9 mouse cellular contexts compared by ENCODE assay signal in genomic region chr14:31656857-31657645, GRCm38 (mm10). TPM values are rescaled to one million over a fixed set of nuclear protein-coding genes. Genes with fewer than 3 reads are reported as not detected.
A peak's percentile ranks its signal among the peaks of the same experiment; 100 is the strongest.
DNase-seq lines count a peak whose midpoint lies in the region; ATAC-seq and TF ChIP-seq lines count a peak whose summit lies in the region.
"Had no signal": no experiment of that assay in that cellular context is flagged by ENCODE, and none has a peak within 500 bp of the region (broad histone marks: within the 10 kb centered on the region; RNA-seq: fewer than 3 reads in every experiment).

No protein-coding gene starts in this region.

- TF ChIP-seq CTCF in liver, adult 2 months (IDR thresholded peaks at IDR 0.05; ENCODE audit: low read depth, low read length), result peak; percentile 72

- no peaks in the 10 kb centered on the region for H3K36me3 ChIP-seq in forebrain, embryonic 11.5 days (ENCODE audit: control insufficient read depth, insufficient read depth, low read length)
- no peaks in the 10 kb centered on the region for H3K36me3 ChIP-seq in liver, adult 2 months (ENCODE audit: control insufficient read depth, insufficient read depth, low read length)
- H3K36me3 ChIP-seq in neural tube, embryonic 13.5 days, result no peaks in the 10 kb centered on the region
- H3K36me3 ChIP-seq: hindbrain, embryonic 15.5 days had no signal

- no peak overlapping the region for H3K27ac ChIP-seq in forebrain, embryonic 11.5 days (ENCODE audit: low read depth, low read length)
- H3K27ac ChIP-seq in liver, adult 2 months (replicated peaks; ENCODE audit: insufficient read depth, low read depth, low read length), result no peak overlapping the region
- no peak overlapping the region for H3K27ac ChIP-seq in neural tube, embryonic 13.5 days (replicated peaks)
- H3K27ac ChIP-seq: hindbrain, embryonic 15.5 days had no signal

- 46% methylated on average over 5 of the region's 5 CpGs for WGBS in forebrain, embryonic 11.5 days
- 26% methylated on average over 5 of the region's 5 CpGs for WGBS in liver, adult 2 months
- 48% methylated on average over 5 of the region's 5 CpGs for WGBS in neural tube, embryonic 13.5 days

- no peak overlapping the region for H3K4me2 ChIP-seq in forebrain, embryonic 11.5 days (ENCODE audit: low read depth, low read length, severe bottlenecking)
- no peak overlapping the region for H3K4me2 ChIP-seq in neural tube, embryonic 13.5 days
- H3K4me2 ChIP-seq: hindbrain, embryonic 15.5 days had no signal

- no peaks in the 10 kb centered on the region for H3K27me3 ChIP-seq in forebrain, embryonic 11.5 days (ENCODE audit: control insufficient read depth, insufficient read depth, low read length)
- H3K27me3 ChIP-seq in liver, adult 2 months (ENCODE audit: control insufficient read depth, insufficient read depth, low read length), result no peaks in the 10 kb centered on the region
- H3K27me3 ChIP-seq in neural tube, embryonic 13.5 days, result no peaks in the 10 kb centered on the region
- H3K27me3 ChIP-seq: hindbrain, embryonic 15.5 days had no signal

- peak; percentile 85 for DNase-seq in 416B (ENCODE audit: low read depth)
- DNase-seq in CD4-positive, CD25-positive, alpha-beta regulatory T cell, adult 2 months (ENCODE audit: low read depth, low spot score), result peak; percentile 86
- DNase-seq in c-Kit-positive CD71-negative TER-119-negative erythroid progenitor cells, embryonic 14.5 days (ENCODE audit: low read depth), result peak; percentile 63
- peak; percentile 81 for DNase-seq in forebrain, embryonic 11.5 days (ENCODE audit: low spot score)
- DNase-seq in hindlimb bud, embryonic 11.5 days (ENCODE audit: extremely low spot score, low read depth, low spot score), result peak; percentile 67
- DNase-seq in liver, adult 2 months (ENCODE audit: extremely low read depth, low read depth, low spot score), result no peak
- peak; percentile 54 for DNase-seq in yolk sac, embryonic 10.5 days (ENCODE audit: low spot score)

- H3K9ac ChIP-seq in forebrain, embryonic 11.5 days (ENCODE audit: low read length), result no peak overlapping the region
- H3K9ac ChIP-seq in liver, adult 2 months (ENCODE audit: low read depth, low read length), result no peak overlapping the region
- no peak overlapping the region for H3K9ac ChIP-seq in neural tube, embryonic 13.5 days
- H3K9ac ChIP-seq: hindbrain, embryonic 15.5 days had no signal

- peaks cover 40% of the 10 kb centered on the region for H3K79me2 ChIP-seq in liver, adult 2 months (ENCODE audit: control insufficient read depth, insufficient read depth, low read length)

- TF ChIP-seq POLR2A in liver, adult 2 months (IDR thresholded peaks at IDR 0.05; ENCODE audit: extremely low read depth, insufficient read depth, low read length), result no peak

- no peaks in the 10 kb centered on the region for H3K9me3 ChIP-seq in forebrain, embryonic 11.5 days (ENCODE audit: control insufficient read depth, low read length)
- H3K9me3 ChIP-seq in neural tube, embryonic 13.5 days, result no peaks in the 10 kb centered on the region
- H3K9me3 ChIP-seq: hindbrain, embryonic 15.5 days had no signal

- H3K4me1 ChIP-seq in forebrain, embryonic 11.5 days (replicated peaks; ENCODE audit: control insufficient read depth, insufficient read depth, low read length), result peaks cover 5% of the 10 kb centered on the region
- peaks cover 14% of the 10 kb centered on the region for H3K4me1 ChIP-seq in liver, adult 2 months (ENCODE audit: control insufficient read depth, insufficient read depth, low read length)
- peaks cover 51% of the 10 kb centered on the region for H3K4me1 ChIP-seq in neural tube, embryonic 13.5 days (replicated peaks)

- ATAC-seq in forebrain, embryonic 11.5 days (replicated peaks; ENCODE audit: low FRiP score), result no peak
- 0 out of 2 replicates have a peak, but pooled peaks have one; percentile 17 for ATAC-seq in neural tube, embryonic 13.5 days (ENCODE audit: low read depth)

- H3K4me3 ChIP-seq in forebrain, embryonic 11.5 days (ENCODE audit: low read depth, low read length), result no peak overlapping the region
- H3K4me3 ChIP-seq in liver, adult 2 months (ENCODE audit: insufficient read depth, low read depth, low read length), result no peak overlapping the region
- H3K4me3 ChIP-seq in neural tube, embryonic 13.5 days, result no peak overlapping the region
- H3K4me3 ChIP-seq: hindbrain, embryonic 15.5 days had no signal

RNA-seq across cellular contexts. Expression of gene Hacl1, which starts 16.0 kb away (rescaled TPM):
- 6.9 and 9.4 TPM in 2 replicates for polyA plus RNA-seq in forebrain, embryonic 11.5 days (2014; fragmentation: Nextera tagmentation; extraction: Ambion mirVana)
- 569 and 647 TPM in 2 replicates for total RNA-seq in liver, adult 2 months (2014; rRNA removed)
- 592 and 631 TPM in 2 replicates for polyA plus RNA-seq in liver, adult 2 months (2012; rRNA removed)
- polyA plus RNA-seq in neural tube, embryonic 13.5 days (2015; fragmentation: Nextera tagmentation; extraction: Ambion mirVana), result 8.8 and 9.9 TPM in 2 replicates

RNA-seq across cellular contexts. Expression of gene Btd, which starts 16.2 kb away (rescaled TPM):
- 13.4 and 13.5 TPM in 2 replicates for polyA plus RNA-seq in forebrain, embryonic 11.5 days (2014; fragmentation: Nextera tagmentation; extraction: Ambion mirVana)
- 42.3 and 60.7 TPM in 2 replicates for total RNA-seq in liver, adult 2 months (2014; rRNA removed)
- polyA plus RNA-seq in liver, adult 2 months (2012; rRNA removed), result 91.4 and 103 TPM in 2 replicates
- polyA plus RNA-seq in neural tube, embryonic 13.5 days (2015; fragmentation: Nextera tagmentation; extraction: Ambion mirVana), result 16.9 and 17.8 TPM in 2 replicates

RNA-seq across cellular contexts. Expression of gene Gm49387, which starts 16.4 kb away (rescaled TPM):
- polyA plus RNA-seq in forebrain, embryonic 11.5 days (2014; fragmentation: Nextera tagmentation; extraction: Ambion mirVana), result not detected in 2 replicates
- total RNA-seq in liver, adult 2 months (2014; rRNA removed), result 0.81 TPM in 1 of 2 replicates, not detected in the other
- polyA plus RNA-seq in liver, adult 2 months (2012; rRNA removed), result 2.6 and 10.0 TPM in 2 replicates
- polyA plus RNA-seq in neural tube, embryonic 13.5 days (2015; fragmentation: Nextera tagmentation; extraction: Ambion mirVana), result 0.73 TPM in 1 of 2 replicates, not detected in the other
- polyA plus RNA-seq: hindbrain, embryonic 15.5 days had no signal

Comparison
In these comparisons a context has a peak if more than half of its experiments do, and no peak if none do; other contexts are left out.
1. RNA of gene Hacl1, which starts 16.0 kb away (polyA plus RNA-seq): 592 to 631 TPM in liver, adult 2 months; 8.8 to 9.9 TPM in neural tube, embryonic 13.5 days and 6.9 to 9.4 TPM in forebrain, embryonic 11.5 days; every median in the first group is over 10 times any median in the second.